Mouse (Mus musculus) gastrocnemius, postnatal 14 days (tissue): ENCODE data around the gene Hist1h4f. TPM values are rescaled to one million over a fixed set of nuclear protein-coding genes. Genes with fewer than 3 reads are reported as not detected.
"Not testable (repeated sequence)": the region's sequence is repeated elsewhere in the genome, so short reads cannot be mapped to it uniquely, and the experiment has no call there.

ENCODE experiments used
- DNase-seq: peaks from one replicate; pipeline ENCODE4 v3.0.0; 2021; ENCODE audit warnings: mixed read lengths
- intact Hi-C: fragments of 180-260 bp; cut with DNase I; formaldehyde crosslinking; loops from one replicate; pipeline ENCODE4 v1.15.1; 2025; ENCODE audit warnings: low total_unique reads
- long read RNA-seq, 2 experiments: library from polyadenylated mRNA; stranded (forward); transcript quantifications; one replicate each; pipeline ENCODE4 v2.0.0; 2021
- total RNA-seq, 2 experiments: library from RNA; stranded (reverse); gene quantifications; 2 replicates each; pipeline ENCODE4 v1.2.3; 2021

The Hist1h4f gene
- total RNA-seq: 100 to 1,000 TPM; 118 to 120 TPM
- long read RNA-seq, experiment 1: 0 reads
- long read RNA-seq, experiment 2: 0 reads

DNA sequence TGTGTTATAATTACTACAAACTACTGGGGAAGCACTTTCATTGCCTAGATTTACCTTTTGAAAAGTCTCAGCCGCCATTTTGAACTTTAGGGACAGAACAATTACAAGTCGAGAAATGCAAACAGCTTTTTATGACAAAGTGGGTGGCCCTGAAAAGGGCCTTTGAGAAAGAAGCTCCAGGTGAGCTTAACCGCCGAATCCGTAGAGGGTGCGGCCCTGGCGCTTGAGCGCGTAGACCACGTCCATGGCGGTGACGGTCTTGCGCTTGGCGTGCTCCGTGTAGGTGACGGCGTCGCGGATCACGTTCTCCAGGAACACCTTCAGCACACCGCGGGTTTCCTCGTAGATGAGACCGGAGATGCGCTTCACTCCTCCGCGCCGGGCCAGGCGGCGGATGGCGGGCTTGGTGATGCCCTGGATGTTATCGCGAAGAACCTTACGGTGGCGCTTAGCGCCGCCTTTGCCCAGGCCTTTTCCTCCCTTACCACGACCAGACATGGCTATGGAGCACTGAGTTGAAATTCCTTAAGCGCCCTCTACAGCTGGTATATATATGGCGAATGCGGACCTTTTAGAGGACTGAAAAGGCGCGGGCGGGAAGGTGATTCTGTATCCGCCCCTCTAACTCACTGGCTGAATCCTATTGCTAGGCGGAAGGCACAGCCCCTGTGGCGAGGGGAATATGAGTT lies at the start of gene Hist1h4f:
Gene Hist1h4f (minus strand): TSS at position 503 of the 689 bp plus-strand sequence.
- DNase-seq: peak; percentile 63
- intact Hi-C loops: not testable (repeated sequence)

DNA sequence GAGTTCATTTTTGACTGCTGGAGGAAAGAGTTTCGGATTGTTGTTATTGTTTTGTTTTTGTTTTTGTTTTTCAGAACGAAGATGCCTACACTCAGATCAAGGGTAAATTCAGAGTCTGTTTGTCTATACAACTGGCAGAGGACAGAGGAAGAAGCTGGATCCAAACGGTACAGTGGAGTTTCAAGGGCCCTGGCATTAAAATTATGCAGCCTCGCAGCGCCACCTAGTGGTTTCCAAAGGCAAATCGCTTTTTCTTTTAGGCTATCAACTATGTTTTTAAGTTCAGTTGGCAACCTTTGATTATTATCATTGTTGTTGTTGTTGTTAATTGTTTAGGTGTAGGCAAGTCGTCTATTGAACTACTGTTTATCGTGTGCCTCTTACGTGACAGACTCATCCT lies 46.5 kb upstream of the Hist1h4f start:
- intact Hi-C loops: loop anchor here (10.0 kb wide), 1 partner anchor 173 kb away; the partner anchor contains the start of gene Abt1
- peak; percentile 68 for DNase-seq

GRCm38 (mm10) chr13:23595622-23596372 lies 44.3 kb upstream of the Hist1h4f start:
- DNase-seq: no peak
- intact Hi-C loops: loop anchor here (10.0 kb wide), 1 partner anchor 171 kb away; the partner anchor contains the start of gene Abt1

DNA sequence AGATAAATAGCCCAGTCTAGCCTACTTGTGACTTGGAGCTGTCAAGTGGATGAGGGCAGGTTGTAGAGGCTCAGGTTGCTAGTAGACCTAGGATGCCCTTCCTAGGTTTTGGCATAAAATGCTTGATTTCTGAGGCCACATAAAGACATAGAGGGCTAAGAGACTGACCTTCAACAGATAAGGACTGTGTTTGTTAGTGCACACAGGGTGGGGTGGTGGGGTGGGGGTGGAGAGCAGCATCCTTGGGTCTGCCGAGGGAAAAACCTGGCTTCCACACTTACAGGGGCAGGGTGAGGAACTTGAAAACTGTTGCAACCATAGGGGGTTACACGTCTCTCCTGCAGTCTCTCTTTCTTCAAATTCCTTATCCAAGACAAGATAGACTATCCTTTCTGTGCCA lies 43.7 kb upstream of the Hist1h4f start:
- no peak for DNase-seq
- intact Hi-C loops: loop anchor here (10.0 kb wide), 1 partner anchor 170 kb away; the partner anchor contains the start of gene Abt1

DNA sequence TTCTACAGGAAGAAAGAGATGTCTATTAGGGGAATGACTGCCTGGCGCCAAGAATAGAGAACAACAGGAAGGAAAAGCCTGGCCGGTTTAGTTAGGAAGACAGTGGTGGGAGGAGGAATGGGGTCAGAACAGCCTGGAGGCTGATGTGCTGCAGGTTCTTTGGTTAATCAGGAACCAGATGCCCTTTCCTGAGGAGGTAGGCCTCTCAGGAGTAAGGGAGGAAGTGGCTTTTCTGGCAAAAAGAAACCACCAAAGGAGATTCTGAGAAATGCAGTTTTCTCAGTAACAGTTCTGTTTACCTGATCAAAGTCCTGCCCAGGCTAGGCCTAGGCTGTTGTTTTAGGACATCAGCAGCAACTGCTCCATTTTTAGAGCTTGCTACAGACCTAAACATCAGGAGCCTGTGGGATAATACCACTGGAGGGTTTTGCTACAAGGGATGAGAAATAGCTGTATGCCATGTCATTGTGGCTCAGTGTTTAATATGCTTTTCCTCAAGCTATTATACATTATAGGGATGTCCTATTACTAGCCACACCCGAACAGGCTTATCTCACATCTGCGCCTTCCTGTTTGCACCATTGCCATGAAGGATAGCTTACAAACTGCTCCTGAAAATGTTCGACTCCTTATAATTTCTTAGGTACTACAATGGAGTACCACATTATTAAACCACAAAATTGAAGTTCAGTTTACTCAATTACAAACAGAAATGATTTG lies 41.8 kb upstream of the Hist1h4f start:
- DNase-seq: no peak
- intact Hi-C loops: loop anchor here (10.0 kb wide), 1 partner anchor 168 kb away; the partner anchor contains the start of gene Abt1

- DNase-seq: no peak
- intact Hi-C loops: loop anchor here (10.0 kb wide), 1 partner anchor 168 kb away; the partner anchor contains the start of gene Abt1
Observed at GRCm38 (mm10) chr13:23592614-23593013, 41.2 kb upstream of the Hist1h4f start.

DNA sequence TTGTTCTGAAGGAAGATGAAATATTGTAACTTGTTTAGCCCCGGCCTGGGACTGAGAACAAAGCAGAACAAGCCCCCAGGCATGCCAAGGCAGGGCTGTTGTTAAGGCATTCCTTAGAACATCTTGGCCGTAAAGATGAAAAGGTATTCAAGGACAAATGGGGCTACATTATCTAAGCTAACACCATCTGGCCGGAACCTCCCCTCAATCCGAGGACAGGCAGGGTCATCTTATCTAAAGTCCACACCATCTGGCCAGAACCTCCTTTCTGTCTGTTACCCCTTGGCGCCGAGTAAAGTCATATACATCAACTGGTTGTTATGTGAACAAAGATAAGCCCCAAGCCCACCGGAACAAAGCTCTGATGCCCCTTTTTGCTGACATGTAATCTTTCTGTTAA lies 40.4 kb upstream of the Hist1h4f start:
- not testable (repeated sequence) for DNase-seq
- intact Hi-C loops: loop anchor here (10.0 kb wide), 1 partner anchor 167 kb away; the partner anchor contains the start of gene Abt1

- DNase-seq: no peak
- intact Hi-C loops: loop anchor here (10.0 kb wide), 1 partner anchor 166 kb away; the partner anchor contains the start of gene Abt1
Observed at GRCm38 (mm10) chr13:23591206-23591605, 39.8 kb upstream of the Hist1h4f start.

GRCm38 (mm10) chr13:23586940-23587225 lies 35.4 kb upstream of the Hist1h4f start:
- no peak for DNase-seq
- intact Hi-C loops: no loop called here

- intact Hi-C loops: no loop called here
- DNase-seq: no peak
Observed at GRCm38 (mm10) chr13:23586099-23586939, 34.9 kb upstream of the Hist1h4f start.

DNA sequence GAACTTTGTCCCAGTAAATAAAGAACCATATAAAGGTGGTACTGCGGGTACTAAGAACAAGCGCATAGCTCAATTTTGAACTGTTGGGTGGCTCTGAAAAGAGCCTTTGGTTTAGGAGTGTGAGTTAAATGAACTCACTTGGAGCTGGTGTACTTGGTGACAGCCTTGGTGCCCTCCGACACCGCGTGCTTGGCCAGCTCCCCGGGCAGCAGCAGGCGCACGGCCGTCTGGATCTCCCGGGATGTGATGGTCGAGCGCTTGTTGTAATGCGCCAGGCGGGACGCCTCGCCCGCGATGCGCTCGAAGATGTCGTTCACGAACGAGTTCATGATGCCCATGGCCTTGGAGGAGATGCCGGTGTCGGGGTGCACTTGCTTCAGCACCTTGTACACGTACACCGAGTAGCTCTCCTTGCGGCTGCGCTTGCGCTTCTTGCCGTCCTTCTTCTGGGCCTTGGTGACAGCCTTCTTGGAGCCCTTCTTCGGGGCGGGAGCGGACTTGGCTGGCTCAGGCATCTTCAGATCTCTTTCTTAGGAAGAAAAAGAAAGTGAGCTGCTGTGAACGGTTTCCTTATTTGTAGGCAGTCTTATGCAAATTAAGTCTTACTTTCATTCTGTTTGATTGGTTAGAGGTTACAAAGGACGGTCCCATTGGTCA lies 34.1 kb upstream of the Hist1h4f start:
- intact Hi-C loops: not testable (repeated sequence)
- peak; percentile 46 for DNase-seq

- intact Hi-C loops: no loop called here
- DNase-seq: peak; percentile 71
Observed at GRCm38 (mm10) chr13:23585029-23585441, 33.6 kb upstream of the Hist1h4f start.

- intact Hi-C loops: no loop called here
Observed at GRCm38 (mm10) chr13:23584331-23584730, 32.9 kb upstream of the Hist1h4f start.

GRCm38 (mm10) chr13:23583387-23584068 lies 32.1 kb upstream of the Hist1h4f start:
- intact Hi-C loops: no loop called here

More at GRCm38 (mm10) chr13:23584331-23584730, 32.9 kb upstream of the Hist1h4f start:
- DNase-seq: no peak

GRCm38 (mm10) chr13:23582219-23583056 lies 31.0 kb upstream of the Hist1h4f start:
- DNase-seq: no peak
- intact Hi-C loops: no loop called here

More at GRCm38 (mm10) chr13:23583387-23584068, 32.1 kb upstream of the Hist1h4f start:
- no peak for DNase-seq

- intact Hi-C loops: no loop called here
- DNase-seq: peak; percentile 87
Observed at GRCm38 (mm10) chr13:23581408-23582218, 30.2 kb upstream of the Hist1h4f start, which contains the start of gene Hist1h4d. Hist1h4d (plus strand) TSS chr13:23581598.
